Mouse (Mus musculus) stomach, embryonic 16.5 days (tissue): Measurements from ENCODE around the gene Fam205c. TPM values are rescaled to one million over a fixed set of nuclear protein-coding genes. Genes with fewer than 3 reads are reported as not detected.
"Not testable (repeated sequence)": the region's sequence is repeated elsewhere in the genome, so short reads cannot be mapped to it uniquely, and the experiment has no call there.

Source experiments
- ATAC-seq: fragments of 200-750 bp; cut with Nextera tagmentation; 2 replicates; pipeline ENCODE4 v1.8.0; 2017; ENCODE audit warnings: moderate number of reproducible peaks, moderate TSS enrichment; ENCODE audit not compliant: insufficient read depth, low FRiP score
- H3K27ac ChIP-seq: fragments of 300-500 bp; sonication (generic); 2 replicates; pipeline ENCODE4 v1.5.1; 2014; ENCODE audit warnings: low read length
- H3K27me3 ChIP-seq: fragments of 300-500 bp; sonication (generic); 2 replicates; pipeline ENCODE4 v1.6.1; 2014; ENCODE audit warnings: low read length, control low read depth, mixed read lengths; ENCODE audit not compliant: control insufficient read depth, insufficient read depth
- H3K36me3 ChIP-seq: fragments of 300-500 bp; sonication (generic); 2 replicates; pipeline ENCODE4 v1.6.1; 2014; ENCODE audit warnings: low read length; ENCODE audit not compliant: control insufficient read depth, insufficient read depth
- H3K4me1 ChIP-seq: fragments of 300-500 bp; sonication (generic); 2 replicates; pipeline ENCODE4 v1.6.1; 2014; ENCODE audit warnings: low read length, control low read depth, mixed read lengths; ENCODE audit not compliant: control insufficient read depth, insufficient read depth
- H3K4me2 ChIP-seq: fragments of 300-500 bp; sonication (generic); 2 replicates; pipeline ENCODE4 v1.6.1; 2014; ENCODE audit warnings: low read depth, low read length, mixed read lengths
- H3K4me3 ChIP-seq: fragments of 300-500 bp; sonication (generic); replicated peaks from 2 replicates; pipeline ENCODE4 v1.5.1; 2014; ENCODE audit warnings: mild to moderate bottlenecking, low read length
- H3K9ac ChIP-seq: fragments of 300-500 bp; sonication (generic); 2 replicates; pipeline ENCODE4 v1.6.1; 2014; ENCODE audit warnings: low read length
- H3K9me3 ChIP-seq: fragments of 300-500 bp; sonication (generic); replicated peaks from 2 replicates; pipeline ENCODE4 v1.6.1; 2016; ENCODE audit warnings: low read length, control low read depth; ENCODE audit not compliant: control insufficient read depth
- WGBS: fragments of 180-500 bp; shearing (Covaris S2); extraction: QIAGEN DNeasy Blood & Tissue Kit; methylation state at CpG from one replicate; pipeline ENCODE4 v1.1.7; 2014; 5-methylcytosine and 5-hydroxymethylcytosine counted together
- polyA plus RNA-seq: library from polyadenylated mRNA; unstranded; fragments of >200 nt; fragmentation: Nextera tagmentation; extraction: Ambion mirVana; gene quantifications from 2 replicates; pipeline ENCODE4 v1.2.1, GENCODE M21; 2015

The Fam205c gene
- polyA plus RNA-seq, 1 experiment from 2014 or later, result 0.52 TPM

GRCm38 (mm10) chr4:42868193-42868592 lies 5.8 kb downstream of the Fam205c start:
- Histone ChIP-seq H3K27ac (no peak overlapping the region), H3K4me3 (no peak overlapping the region), H3K4me1 (peaks cover 6% of the 10 kb centered on the region; the same call in 1 of the 2 replicates), H3K36me3 (no peaks in the 10 kb centered on the region), H3K9me3 (no peaks in the 10 kb centered on the region), H3K9ac (no peak overlapping the region), H3K27me3 (no peaks in the 10 kb centered on the region), H3K4me2 (no peak overlapping the region)
- ATAC-seq, result no peak
- WGBS, result 80% methylated on average over 5 of the region's 5 CpGs

- no peaks in the 10 kb centered on the region for H3K36me3 ChIP-seq
- H3K27ac ChIP-seq, result no peak overlapping the region
- H3K4me1 ChIP-seq, result peaks cover 6% of the 10 kb centered on the region; the same call in 1 of the 2 replicates
- no peak overlapping the region for H3K9ac ChIP-seq
- no peaks in the 10 kb centered on the region for H3K9me3 ChIP-seq
- H3K4me2 ChIP-seq, result no peak overlapping the region
- 41% methylated on average over 3 of the region's 3 CpGs for WGBS
- no peaks in the 10 kb centered on the region for H3K27me3 ChIP-seq
- no peak overlapping the region for H3K4me3 ChIP-seq
- ATAC-seq, result no peak
Observed at GRCm38 (mm10) chr4:42867390-42867789, 6.6 kb downstream of the Fam205c start.

DNA sequence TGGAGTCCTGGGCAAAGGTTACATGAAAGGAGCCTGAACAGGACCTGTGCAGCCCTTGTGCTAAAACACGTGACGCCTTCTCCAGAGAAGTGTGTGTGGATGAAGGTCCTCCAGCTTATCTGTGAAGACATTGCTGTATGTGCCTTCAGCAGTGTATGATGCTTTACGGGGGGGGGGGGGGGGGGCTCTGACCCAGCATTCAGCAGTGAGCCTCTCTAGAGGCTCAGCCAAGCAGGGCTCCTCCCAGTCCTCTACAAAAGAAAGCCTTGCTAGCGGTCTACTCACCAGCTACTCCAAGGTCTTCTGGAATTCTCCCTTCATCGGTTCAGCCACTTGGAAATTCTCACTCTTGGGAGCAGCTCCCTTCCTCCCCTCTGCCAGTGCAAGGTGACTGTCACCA lies 10.5 kb downstream of the Fam205c start:
- H3K36me3 ChIP-seq, H3K9me3 ChIP-seq, H3K27me3 ChIP-seq, H3K4me1 ChIP-seq, H3K9ac ChIP-seq, H3K4me2 ChIP-seq, ATAC-seq, H3K4me3 ChIP-seq, H3K27ac ChIP-seq: not testable (repeated sequence)
- WGBS, result 74% methylated on average over 5 of the region's 5 CpGs

GRCm38 (mm10) chr4:42860483-42860882 lies 13.6 kb downstream of the Fam205c start:
- ATAC-seq, H3K4me3 ChIP-seq, H3K9me3 ChIP-seq, H3K4me2 ChIP-seq, H3K27me3 ChIP-seq, H3K27ac ChIP-seq, H3K9ac ChIP-seq, H3K36me3 ChIP-seq, H3K4me1 ChIP-seq: not testable (repeated sequence)
- WGBS, result 75% methylated on average over 9 of the region's 9 CpGs

GRCm38 (mm10) chr4:42856671-42857070 lies 17.4 kb downstream of the Fam205c start, which contains the start of gene Gm12394:
Gm12394 (minus strand) TSS chr4:42856771.
- H3K36me3 ChIP-seq, H3K9me3 ChIP-seq, H3K27me3 ChIP-seq, ATAC-seq, H3K9ac ChIP-seq, H3K4me2 ChIP-seq, H3K27ac ChIP-seq, H3K4me3 ChIP-seq, H3K4me1 ChIP-seq: not testable (repeated sequence)
- WGBS, result 78% methylated on average over 1 of the region's 1 CpGs

GRCm38 (mm10) chr4:42853788-42854187 lies 20.2 kb downstream of the Fam205c start, which contains the start of gene Fam205a1:
Fam205a1 (minus strand) TSS chr4:42853888.
- WGBS, result 57% methylated on average over 1 of the region's 1 CpGs
- H3K9me3 ChIP-seq, H3K4me2 ChIP-seq, ATAC-seq, H3K36me3 ChIP-seq, H3K4me3 ChIP-seq, H3K4me1 ChIP-seq, H3K27ac ChIP-seq, H3K27me3 ChIP-seq, H3K9ac ChIP-seq: not testable (repeated sequence)

Other genes with a start within 250 kb of the Fam205c start
- gene Gm2564, start 244.5 kb downstream of the Fam205c start, polyA plus RNA-seq, result 0.44 and 0.46 TPM in 2 replicates
- gene Ccl27b, start 219.0 kb downstream of the Fam205c start, polyA plus RNA-seq, result not detected in 2 replicates
- not detected in 2 replicates for gene Il11ra2, start 212.3 kb downstream of the Fam205c start, polyA plus RNA-seq
- gene 4930578G10Rik, start 138.7 kb downstream of the Fam205c start, polyA plus RNA-seq, result 0.23 TPM in 1 of 2 replicates, not detected in the other
- gene Ccl19, start 117.7 kb downstream of the Fam205c start, polyA plus RNA-seq, result not detected in 2 replicates
- 36.3 and 43.0 TPM in 2 replicates for gene Ccl21a, start 100.2 kb downstream of the Fam205c start, polyA plus RNA-seq
- gene Fam205a1, start 20.3 kb downstream of the Fam205c start, polyA plus RNA-seq, result 0.04 TPM in 1 of 2 replicates, not detected in the other
- 0.07 and 0.15 TPM in 2 replicates for gene Gm12394, start 17.5 kb downstream of the Fam205c start, polyA plus RNA-seq
- 2.2 and 2.5 TPM in 2 replicates for gene Phf24, start 42.4 kb upstream of the Fam205c start, polyA plus RNA-seq
- 10.2 and 11.3 TPM in 2 replicates for gene Dnajb5, start 75.6 kb upstream of the Fam205c start, polyA plus RNA-seq
- gene 1700022I11Rik, start 95.4 kb upstream of the Fam205c start, polyA plus RNA-seq, result 0.39 and 1.8 TPM in 2 replicates
- gene Vcp, start 126.3 kb upstream of the Fam205c start, polyA plus RNA-seq, result 480 and 497 TPM in 2 replicates
- gene Fancg, start 136.3 kb upstream of the Fam205c start, polyA plus RNA-seq, result 16.5 and 17.5 TPM in 2 replicates
- gene Pigo, start 151.6 kb upstream of the Fam205c start, polyA plus RNA-seq, result 22.9 and 24.7 TPM in 2 replicates
- gene Stoml2, start 157.5 kb upstream of the Fam205c start, polyA plus RNA-seq, result 263 and 272 TPM in 2 replicates
- gene Fam214b, start 172.0 kb upstream of the Fam205c start, polyA plus RNA-seq, result 12.9 and 13.5 TPM in 2 replicates
- 7.4 and 8.3 TPM in 2 replicates for gene Unc13b, start 184.7 kb upstream of the Fam205c start, polyA plus RNA-seq